Mouse (Mus musculus) frontal cortex, postnatal 25 days (tissue): ENCODE data around the gene Anapc2.

Experiments
- DNase-seq, 2 experiments: peaks; one replicate each; pipeline ENCODE4 v3.0.0; 2022; ENCODE audit warnings: low spot score in 2 of 2

Anapc2 gene

DNA sequence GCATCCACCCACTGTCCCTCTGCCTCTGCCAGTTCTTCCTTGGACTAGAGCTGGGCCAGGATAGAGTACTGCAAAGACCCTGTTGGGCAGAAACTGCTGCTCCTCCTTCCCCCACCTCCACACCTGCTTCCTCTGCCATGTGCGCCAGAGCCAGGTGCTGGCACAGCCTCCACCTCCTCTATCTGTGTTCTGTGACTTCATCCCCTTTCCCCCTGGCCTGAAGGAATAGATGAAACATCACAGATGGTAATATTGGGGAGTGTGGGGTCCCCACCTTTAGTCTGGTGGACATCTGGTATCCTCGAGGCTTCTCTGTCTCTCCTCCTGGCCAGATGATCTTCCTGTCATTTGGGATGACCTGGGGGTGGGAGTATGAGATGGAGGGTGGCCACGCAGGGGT is 31.2 kb downstream of the Anapc2 start:
- DNase-seq, result no peak

DNA sequence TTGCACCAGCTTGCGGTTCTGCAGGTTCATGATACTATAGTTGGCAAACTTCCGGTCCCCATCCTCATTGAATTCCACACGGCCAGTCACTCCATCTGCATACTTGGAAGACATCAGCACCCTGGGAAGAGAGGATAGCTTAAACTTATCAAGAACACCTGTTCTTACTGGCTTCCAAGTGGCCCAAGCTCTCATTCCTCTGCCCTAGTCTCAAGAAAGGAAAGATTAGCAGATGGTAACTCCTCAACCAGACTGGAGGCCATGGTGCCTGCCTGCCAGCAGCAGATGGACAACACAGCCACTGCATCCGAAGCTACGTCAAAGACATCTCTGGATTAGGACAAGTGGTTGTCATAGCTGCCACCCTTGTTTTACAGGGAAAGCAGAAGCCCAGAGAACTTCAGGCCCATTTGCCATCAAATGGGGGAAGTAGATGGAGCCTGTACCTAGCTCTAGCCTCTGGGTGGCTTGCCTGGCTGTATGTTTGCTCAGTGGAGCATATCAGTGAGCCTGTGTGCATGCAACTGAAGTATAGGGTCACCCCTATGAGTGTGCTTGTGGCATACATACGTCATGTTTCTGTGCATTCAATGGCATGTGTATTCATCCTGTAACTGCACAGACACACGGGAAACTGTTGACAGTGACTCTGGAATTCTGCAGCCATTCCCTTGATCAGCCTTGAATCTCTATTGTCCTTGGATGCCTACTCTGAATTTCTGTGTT is 31.8 kb downstream of the Anapc2 start:
- no peak for DNase-seq

DNA sequence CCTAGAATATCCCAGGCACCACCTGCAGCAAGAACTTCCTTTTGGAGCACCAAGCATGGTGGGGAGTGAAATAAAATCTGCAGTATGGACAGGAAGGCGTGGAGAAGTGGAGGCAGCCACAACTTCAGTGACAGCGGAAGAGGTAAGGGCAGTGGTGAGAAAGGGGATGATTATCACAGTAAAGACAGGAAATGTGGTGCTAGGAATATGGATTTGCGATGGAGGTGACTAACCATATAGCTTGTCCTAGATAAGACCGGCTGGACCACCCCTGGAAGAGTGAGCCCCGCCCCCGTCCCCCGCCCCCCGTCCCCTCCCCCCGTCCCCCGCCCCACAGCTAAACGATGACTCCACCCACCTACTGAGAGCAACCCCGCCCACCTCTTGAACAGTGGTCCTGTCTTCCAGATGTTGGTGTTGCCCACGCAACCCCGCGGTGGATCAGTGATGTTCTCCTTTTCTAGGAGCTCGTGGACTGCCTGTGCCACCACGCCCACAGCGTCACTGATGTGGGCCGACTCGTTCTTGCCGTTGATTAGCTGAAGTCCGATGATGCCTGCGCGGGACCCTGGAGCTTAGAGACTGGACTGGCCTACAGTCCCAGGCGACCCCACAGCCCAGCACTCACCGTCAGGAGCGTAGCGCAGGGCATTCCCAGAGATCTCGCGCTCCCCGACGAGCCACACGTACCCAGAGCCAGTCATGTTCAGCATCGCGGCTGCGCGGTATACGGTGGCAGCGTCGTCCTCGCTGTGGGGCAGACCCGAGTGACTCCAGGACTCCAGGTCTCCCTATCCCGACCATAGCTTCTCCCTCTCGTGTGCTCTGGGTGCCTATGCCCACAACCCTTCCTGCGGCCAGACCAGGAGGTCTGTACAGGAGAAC is 32.6 kb downstream of the Anapc2 start:
- DNase-seq, result no peak

DNA sequence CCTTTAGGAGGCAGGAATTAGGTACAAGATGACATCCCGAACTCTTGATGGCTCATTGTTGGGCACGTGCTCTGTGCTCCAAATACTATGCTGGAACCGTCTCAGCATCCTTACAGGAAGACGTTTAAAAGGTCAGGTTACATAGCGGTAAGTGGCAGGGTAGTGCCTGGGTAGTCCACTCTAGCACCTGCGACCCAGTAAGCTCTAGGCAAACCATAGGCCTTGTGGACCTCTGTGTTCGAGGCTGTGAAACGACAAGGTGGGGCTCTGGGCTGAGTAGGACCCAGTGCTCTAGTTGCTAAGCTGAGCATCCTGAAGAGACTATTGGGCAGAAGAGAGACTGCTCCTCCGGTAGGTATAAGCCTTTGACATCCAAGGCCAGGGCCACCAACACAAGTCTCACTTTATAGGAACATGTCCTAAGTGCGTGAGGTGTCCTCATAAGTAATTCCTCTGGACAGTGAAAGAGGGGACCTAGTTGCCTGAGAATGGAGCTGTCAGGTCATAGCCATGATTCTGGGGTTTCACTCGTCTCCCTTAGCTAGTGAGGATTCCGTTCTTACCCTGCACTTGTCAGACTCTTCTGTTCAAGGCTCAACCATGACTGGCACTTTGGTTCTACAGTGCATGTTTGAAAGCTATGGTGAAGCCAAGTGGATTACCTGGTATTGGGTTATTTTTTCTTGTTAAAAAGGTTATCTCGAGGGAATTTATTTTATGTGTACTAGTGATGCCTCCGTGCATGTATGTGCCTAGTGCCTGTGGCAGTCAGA is 33.5 kb downstream of the Anapc2 start:
- DNase-seq, result no peak

DNA sequence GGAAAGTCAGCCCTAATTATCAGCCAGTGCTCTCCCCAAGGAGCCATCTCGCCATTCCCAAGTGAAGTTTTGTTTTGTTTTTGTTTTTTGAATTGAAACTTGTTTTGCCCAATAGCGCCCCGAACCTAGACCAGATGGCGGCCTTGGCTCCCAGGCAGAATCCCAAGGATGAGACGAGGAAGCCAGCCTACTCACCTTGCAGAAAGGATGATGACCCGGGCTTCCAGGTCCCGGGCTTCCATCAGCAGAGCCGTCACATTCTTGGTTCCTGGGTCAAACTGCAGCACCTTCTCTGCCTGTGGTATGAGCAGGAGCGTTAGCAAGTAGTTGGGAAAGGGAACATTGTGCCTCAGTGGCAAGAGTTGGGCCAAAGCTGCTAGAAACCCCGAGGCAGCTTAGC is 37.9 kb downstream of the Anapc2 start:
- no peak for DNase-seq

DNA sequence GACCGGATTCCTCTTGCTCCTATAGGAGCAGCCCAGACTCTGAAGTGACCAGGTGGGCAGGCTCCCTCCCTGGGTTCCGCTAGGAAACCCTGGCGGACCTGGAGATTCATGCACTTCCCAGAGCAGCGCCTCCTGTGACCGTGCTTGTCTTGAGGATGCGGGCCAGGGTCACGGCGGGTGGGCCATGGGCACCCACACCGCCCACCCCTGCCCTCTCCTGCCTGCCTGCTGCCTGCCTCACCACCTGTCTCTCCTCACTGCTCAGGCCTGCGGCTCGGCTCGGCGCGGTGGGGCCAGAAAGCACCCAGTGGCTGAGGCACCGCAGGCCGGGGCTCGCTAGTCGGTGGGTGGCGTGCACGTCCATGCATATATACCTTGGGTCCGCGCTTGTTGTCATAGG is 38.7 kb downstream of the Anapc2 start:
- DNase-seq, result no peak

DNA sequence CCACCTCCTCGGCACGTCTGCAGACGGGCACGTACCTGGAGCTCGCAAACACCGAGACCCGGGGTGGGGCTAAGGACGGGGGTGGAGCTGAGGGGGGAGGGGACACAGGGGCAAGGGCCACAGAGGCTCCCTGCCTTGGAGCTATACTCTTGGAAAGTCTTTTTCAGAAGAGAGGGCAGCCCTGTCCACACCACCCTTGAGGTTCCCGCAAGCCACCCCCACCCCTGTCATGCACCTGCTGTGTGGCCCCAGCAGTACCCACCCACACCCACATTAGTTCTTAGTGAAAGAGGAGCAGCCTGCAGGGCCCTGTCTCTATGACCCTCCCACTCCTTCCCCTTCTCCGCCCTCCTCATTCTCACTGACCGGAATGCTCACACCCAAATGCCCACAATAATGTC is 39.2 kb downstream of the Anapc2 start:
- DNase-seq, result no peak

DNA sequence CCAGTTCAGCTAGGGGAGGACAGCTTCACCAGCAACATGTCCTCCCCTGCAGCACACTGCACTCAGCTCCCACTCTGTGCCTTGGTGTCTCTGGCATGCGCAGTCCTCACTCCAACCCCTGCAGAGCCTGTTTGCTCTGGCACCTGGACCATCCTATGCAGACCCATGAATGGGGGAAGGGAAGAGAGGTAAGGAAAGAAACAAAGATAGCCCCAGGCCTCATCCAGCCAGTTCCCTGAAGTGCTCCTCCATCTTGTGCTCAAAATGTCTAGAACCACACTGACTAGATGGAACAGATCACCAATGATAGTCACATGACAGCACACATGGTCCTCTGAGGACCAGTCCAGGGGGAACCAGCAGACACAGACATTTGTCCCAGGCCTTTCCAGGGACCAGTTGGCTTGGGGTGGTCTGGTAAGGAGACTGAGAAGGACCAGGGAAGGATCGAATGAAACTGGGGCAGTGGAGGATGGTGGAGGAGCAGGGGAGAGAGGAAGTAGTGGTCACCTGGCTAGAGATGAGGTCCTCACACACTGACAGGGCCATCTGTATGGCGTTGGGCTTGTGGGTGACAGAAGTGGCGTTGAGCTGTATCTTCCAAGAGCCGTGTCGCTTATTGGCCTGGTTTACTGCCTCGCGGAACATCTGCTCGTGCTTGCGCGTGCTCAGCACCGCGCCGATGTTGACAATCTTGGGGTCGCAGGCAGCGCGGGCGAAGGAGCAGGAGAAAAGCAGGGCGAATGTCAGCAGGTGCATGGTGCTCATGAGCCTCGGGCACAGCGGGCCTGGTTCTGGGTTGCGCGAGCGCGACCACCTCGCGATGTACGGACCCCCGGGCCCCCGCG is 46.1 kb downstream of the Anapc2 start:
- DNase-seq, result peak in 1 of 2 experiments; percentile 51

DNA sequence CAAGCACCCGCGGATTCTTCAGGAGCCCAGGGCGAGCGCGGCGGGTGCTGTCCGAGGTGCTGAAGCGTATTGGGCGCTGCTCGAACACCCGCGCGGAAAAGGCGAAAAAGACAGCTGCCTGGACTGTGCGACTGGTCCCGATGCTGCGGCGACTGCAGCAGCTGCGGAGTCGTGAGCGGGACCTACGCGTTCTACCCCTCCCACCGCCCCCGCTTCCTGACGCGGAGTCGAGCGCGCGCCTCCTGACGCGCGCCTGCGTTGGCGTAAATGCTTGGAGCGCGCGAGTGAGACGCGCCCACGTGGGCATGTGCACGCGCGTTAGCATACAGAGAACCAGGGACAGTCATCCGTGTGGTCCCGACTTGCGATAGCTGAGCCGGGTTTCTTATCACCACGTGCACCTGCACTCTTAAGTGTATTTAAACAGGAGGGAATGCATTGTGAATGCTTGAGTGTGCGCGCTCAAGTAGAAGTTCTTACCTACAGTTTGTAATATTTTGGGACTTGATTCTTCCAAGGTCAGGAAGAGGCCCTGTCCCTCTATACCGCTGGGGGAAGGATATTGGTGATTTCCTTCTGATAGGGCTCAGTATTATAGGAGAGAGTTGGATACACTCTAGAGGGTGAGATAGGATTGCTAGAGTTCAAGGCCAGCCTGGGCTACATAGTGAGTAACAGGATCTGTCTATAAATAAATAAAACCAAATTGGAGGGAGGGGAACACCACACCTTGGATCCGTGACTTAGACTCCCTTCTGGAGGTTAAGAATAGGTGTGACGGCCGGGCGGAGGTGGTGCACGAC is 46.9 kb downstream of the Anapc2 start, which contains the start of gene Grin1:
Grin1 (minus strand) TSS at position 217 of the 803 bp plus-strand sequence.
- DNase-seq, result peak; percentile 71 to 77

DNA sequence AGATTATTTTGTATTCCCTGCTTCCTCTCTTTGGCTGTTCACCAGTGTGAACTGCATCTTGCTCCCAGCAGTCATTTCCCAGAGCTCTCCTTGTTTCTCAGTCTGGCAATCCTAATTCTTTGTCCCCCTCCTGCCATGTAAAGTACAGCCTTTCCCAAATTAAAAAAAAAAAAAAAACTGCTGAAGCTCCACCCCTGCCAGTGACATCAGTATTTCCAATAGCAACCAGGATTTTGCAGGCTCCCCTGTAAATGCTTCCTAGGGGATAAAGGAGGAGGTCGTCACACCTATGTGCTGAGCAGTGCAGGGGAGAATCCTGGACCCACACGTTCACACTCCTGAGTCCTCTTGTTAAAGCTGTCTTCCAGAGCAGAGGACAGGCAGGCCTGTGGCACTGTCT is 47.8 kb downstream of the Anapc2 start:
- no peak for DNase-seq

DNA sequence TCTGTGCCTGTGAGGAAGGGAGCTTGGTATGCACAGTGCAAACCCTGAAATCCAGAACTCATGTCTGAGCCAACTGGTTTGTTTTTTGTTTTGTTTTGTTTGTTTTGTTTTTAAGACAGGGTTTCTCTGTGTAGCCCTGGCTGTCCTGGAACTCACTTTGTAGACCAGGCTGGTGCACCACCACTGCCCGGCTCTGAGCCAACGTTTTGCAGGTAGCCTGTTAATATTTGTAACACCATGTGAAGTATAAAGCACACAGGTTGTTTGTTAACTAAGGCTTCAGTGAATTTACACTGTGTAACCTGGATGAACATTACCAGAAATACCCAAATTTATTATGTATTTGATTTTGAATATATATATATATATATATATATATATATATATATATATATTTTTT is 53.8 kb downstream of the Anapc2 start:
- no peak for DNase-seq

DNA sequence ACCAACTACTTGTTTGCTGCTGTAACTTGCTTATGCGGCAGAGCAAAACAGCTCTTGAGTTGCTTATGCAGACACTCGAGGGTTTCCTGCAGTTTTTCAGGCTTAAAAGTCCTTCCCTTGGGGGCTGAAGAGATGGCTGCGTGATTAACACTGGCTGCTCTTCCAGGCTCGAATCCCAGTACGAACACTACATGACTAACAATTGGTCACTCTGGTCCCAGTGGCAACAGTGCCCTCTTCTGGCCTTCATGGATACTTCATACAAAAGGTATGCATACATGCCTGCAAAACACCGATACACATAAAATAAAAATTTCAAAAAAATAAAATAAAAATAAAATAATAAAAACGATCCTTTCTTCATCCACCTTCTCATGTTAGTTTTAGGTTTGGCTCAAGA is 56.2 kb downstream of the Anapc2 start:
- DNase-seq, result no peak

DNA sequence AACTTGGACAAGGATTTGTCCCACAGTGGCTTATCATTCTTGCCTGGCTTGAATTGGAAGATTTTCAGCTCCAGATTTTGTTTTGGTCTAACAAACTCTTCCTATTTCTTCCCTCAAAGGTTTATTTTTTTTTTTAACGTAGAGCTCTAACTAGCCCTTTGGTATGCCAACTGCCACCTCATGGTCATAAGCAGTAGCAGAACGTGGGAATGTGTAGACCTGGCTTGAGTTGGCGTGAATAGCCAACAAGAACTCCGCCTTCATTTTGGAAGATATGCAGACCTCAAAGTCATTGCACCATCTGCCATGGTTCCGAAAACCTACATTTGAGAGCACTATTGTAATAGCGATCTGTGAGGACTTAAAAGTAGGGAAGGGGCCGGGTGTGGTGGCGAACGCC is 59.2 kb downstream of the Anapc2 start:
- DNase-seq, result no peak

DNA sequence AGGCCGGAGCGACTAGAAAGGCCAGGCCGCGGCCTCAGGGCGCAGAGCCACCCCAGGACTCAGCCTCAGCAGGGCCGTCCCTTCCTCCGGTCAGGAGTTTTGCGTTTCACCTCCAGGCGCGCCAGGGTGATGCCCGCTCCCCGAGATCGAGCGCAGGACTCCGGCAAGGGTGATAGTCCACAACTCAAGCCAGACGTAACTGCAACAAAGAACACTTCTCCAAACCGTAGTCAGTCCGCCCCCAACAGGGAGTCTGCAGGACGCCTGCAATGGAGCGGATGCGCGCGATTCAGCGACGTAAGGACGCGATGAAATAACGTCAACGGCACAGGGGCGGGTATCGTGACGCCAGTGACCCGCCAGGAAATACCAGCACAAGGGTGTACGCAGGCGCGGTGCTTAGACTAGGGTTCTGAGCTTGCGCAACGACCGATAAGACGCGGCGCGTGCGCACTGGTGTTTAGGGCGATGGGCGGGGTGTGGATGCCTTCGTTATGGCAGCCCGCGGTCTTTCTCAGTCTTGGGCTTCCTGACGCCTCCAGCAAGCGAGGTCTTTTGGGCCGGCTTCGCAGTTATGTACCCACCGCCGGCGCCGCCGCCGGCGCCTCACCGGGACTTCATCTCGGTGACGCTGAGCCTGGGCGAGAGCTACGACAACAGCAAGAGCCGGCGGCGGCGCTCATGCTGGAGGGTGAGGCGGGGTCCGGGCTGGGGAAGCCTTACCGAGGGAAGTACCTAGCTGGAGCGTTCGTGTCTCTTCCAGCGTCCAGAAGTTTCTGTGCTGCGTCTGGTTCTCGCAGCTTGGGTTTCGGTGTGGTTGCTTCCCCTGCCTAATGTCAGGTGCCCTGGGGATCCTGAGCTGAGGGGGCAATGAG is 60.2 kb downstream of the Anapc2 start, which contains the start of gene Man1b1:
Man1b1 (plus strand) TSS at position 53 of the 875 bp plus-strand sequence.
- peak; percentile 98 to 100 for DNase-seq

DNA sequence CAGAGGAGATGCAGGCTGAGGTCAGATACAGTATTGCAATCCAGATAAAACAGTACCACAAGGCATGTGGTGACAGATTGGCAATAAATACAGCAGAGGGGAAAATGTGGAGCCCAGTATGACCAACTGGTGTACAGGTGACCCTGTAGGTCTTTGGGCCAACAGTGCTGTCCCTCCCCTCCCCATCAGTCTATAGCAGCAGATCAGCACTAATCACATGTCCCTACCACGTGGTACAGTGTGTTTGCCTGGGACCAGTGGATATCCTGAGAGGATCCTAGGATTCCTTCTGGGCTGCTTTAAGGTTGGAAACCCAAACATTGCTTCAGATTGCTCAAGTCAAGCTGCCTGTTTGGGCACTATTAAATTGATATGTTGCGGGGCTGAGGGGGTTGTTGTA is 61.3 kb downstream of the Anapc2 start:
- no peak for DNase-seq
